Mouse (Mus musculus): ENCODE measurements at regions not wholly inside any gene's neighbourhood (a gene's known extent, or its start where the extent isn't known, plus 50 kb on each side); places are given as distances from the start of the nearest gene placed in this dataset.

DNA sequence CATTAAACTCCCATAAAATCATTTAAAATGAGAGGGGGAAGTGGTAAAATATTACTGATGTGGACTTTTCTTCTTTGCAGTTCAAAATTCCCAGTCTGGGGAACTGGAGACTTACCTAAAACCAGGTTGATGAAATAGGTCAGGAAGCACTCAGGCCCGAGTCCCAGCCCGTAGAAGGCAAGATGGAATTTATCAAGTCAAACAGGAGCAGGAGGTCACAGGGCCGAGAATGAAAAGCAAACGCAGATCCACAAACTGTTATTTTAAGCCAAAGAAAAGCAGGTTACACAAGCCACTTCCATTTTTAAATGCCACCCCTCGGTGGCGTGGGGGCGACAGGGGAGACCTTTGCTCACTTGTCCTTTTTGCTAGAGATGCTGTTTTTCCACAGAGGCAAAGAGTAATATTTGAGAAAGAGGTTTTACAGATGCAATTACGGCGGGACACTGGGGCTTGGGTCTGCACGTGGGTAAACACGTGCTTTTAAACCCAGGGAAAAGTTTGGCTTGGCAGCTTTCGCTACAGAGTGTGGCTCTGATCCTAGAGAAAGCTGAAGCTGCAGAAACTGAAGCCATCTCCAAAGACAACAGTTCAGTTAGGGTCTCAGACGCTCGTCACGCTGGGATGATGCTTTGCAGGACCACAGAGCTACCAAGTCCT lies 241.0 kb upstream of the Lyplal1 start:
- Histone ChIP-seq H3K4me3 (replicated peaks) (no peak overlapping the region), H3K4me1 (no peaks in the 10 kb centered on the region), H3K27me3 (replicated peaks) (no peaks in the 10 kb centered on the region), H3K4me2 (no peak overlapping the region), H3K9me3 (no peaks in the 10 kb centered on the region), H3K9ac (no peak overlapping the region), H3K36me3 (no peaks in the 10 kb centered on the region), H3K27ac (no peak overlapping the region)
- WGBS, result 22% methylated on average over 15 of the region's 15 CpGs
- no peak for ATAC-seq (ENCODE audit: insufficient read depth, low FRiP score, low read depth)

- H3K4me2 ChIP-seq, result no peak overlapping the region
- no peaks in the 10 kb centered on the region for H3K9me3 ChIP-seq
- H3K4me3 ChIP-seq (replicated peaks), result no peak overlapping the region
- H3K27ac ChIP-seq, result no peak overlapping the region
- no peaks in the 10 kb centered on the region for H3K36me3 ChIP-seq
- no peaks in the 10 kb centered on the region for H3K27me3 ChIP-seq (replicated peaks)
- ATAC-seq (ENCODE audit: insufficient read depth, low FRiP score, low read depth), result no peak
- WGBS, result 58% methylated on average over 6 of the region's 6 CpGs
- no peaks in the 10 kb centered on the region for H3K4me1 ChIP-seq
- no peak overlapping the region for H3K9ac ChIP-seq
Measured at GRCm38 (mm10) chr1:186354742-186355141, 237.6 kb upstream of the Lyplal1 start.

- no peak overlapping the region for H3K9ac ChIP-seq
- H3K27ac ChIP-seq, result no peak overlapping the region
- H3K9me3 ChIP-seq, result no peaks in the 10 kb centered on the region
- no peaks in the 10 kb centered on the region for H3K36me3 ChIP-seq
- no peak for ATAC-seq (ENCODE audit: insufficient read depth, low FRiP score, low read depth)
- H3K4me2 ChIP-seq, result no peak overlapping the region
- H3K27me3 ChIP-seq (replicated peaks), result no peaks in the 10 kb centered on the region
- no peak overlapping the region for H3K4me3 ChIP-seq (replicated peaks)
- no peaks in the 10 kb centered on the region for H3K4me1 ChIP-seq
Measured at GRCm38 (mm10) chr1:186354072-186354471, 237.0 kb upstream of the Lyplal1 start.

DNA sequence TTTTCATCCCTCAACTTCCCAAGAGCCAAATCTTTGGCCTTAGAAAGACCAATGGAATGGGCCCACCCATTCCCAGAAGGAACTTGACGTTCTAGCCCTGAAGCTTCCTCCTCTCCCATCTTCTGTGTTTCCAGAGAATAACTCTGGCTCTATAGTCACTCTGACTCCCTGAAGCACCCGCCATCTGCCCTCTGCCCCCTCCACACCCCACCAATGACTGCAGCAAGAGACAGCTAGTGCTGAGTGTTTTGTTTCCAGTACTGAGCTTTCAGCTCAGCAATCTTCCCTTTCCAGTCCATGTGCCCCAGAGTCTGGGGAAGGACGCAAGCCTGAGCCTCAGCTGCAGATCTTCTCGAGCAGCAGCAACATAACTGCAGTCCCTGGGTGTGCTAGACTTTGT lies 233.3 kb upstream of the Lyplal1 start:
- H3K27ac ChIP-seq, result no peak overlapping the region
- 84% methylated on average over 4 of the region's 4 CpGs for WGBS

DNA sequence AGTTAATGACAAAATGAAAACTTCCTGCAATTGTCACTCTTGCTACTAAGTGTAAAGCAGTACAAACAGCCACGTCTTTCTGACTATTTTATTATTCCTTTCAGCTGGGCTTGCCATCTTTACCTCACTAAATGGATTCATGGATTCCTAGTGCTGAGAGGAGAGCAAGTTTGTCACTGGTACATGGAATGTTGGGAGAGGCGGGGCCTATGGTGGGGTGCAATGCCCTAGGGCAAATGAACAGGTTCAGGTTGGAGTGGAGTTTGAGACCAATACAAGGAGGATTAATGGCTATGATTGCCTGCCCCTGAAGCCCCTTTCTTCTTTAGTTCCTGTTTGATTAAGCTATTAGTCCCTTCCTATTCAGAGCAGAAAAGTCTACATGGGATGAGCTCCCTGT lies 232.9 kb upstream of the Lyplal1 start:
- Histone ChIP-seq H3K9me3 (no peaks in the 10 kb centered on the region), H3K36me3 (no peaks in the 10 kb centered on the region), H3K4me3 (replicated peaks) (no peak overlapping the region), H3K4me1 (no peaks in the 10 kb centered on the region), H3K9ac (no peak overlapping the region), H3K27me3 (replicated peaks) (no peaks in the 10 kb centered on the region), H3K4me2 (no peak overlapping the region), H3K27ac (no peak overlapping the region)
- ATAC-seq (ENCODE audit: insufficient read depth, low FRiP score, low read depth), result no peak
- WGBS, result 74% methylated on average over 2 of the region's 2 CpGs

More for the DNA sequence above, 233.3 kb upstream of the Lyplal1 start:
- Histone ChIP-seq H3K9me3 (no peaks in the 10 kb centered on the region), H3K9ac (no peak overlapping the region), H3K4me2 (no peak overlapping the region), H3K27me3 (replicated peaks) (no peaks in the 10 kb centered on the region), H3K4me3 (replicated peaks) (no peak overlapping the region), H3K36me3 (no peaks in the 10 kb centered on the region), H3K4me1 (no peaks in the 10 kb centered on the region)
- no peak for ATAC-seq (ENCODE audit: insufficient read depth, low FRiP score, low read depth)

- Histone ChIP-seq H3K4me1 (no peaks in the 10 kb centered on the region), H3K9ac (no peak overlapping the region), H3K36me3 (no peaks in the 10 kb centered on the region), H3K9me3 (no peaks in the 10 kb centered on the region), H3K4me3 (replicated peaks) (no peak overlapping the region), H3K27me3 (replicated peaks) (no peaks in the 10 kb centered on the region), H3K4me2 (no peak overlapping the region), H3K27ac (no peak overlapping the region)
- WGBS, result 61% methylated on average over 14 of the region's 14 CpGs
- no peak for ATAC-seq (ENCODE audit: insufficient read depth, low FRiP score, low read depth)
Measured at GRCm38 (mm10) chr1:186347413-186348147, 230.5 kb upstream of the Lyplal1 start.

DNA sequence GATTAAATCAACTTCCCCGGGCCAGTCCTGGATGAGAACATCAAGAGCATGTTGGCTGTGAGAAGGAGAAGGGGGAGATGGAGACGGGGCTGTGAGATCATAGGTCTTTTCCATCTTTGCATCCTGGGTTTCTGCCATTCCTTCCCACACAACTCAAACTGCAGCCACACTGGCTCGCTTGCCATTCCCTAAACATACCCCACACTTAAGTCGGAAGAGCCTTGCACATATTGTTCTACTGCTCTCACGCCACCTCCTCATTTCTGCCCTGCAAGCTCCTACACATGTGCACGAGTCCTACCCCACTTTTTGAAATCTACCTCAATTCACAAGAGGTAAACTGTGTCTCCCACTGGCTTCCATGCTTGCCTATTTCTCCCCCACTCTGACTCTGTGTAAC lies 228.3 kb upstream of the Lyplal1 start:
- 90% methylated on average over 6 of the region's 6 CpGs for WGBS
- Histone ChIP-seq H3K27ac (no peak overlapping the region), H3K9me3 (no peaks in the 10 kb centered on the region), H3K4me1 (no peaks in the 10 kb centered on the region), H3K4me2 (no peak overlapping the region), H3K9ac (no peak overlapping the region), H3K4me3 (replicated peaks) (no peak overlapping the region), H3K36me3 (no peaks in the 10 kb centered on the region), H3K27me3 (replicated peaks) (no peaks in the 10 kb centered on the region)
- no peak for ATAC-seq (ENCODE audit: insufficient read depth, low FRiP score, low read depth)

- 10% methylated on average over 2 of the region's 2 CpGs for WGBS
- ATAC-seq (ENCODE audit: insufficient read depth, low FRiP score, low read depth), result no peak
- no peaks in the 10 kb centered on the region for H3K27me3 ChIP-seq (replicated peaks)
Measured at GRCm38 (mm10) chr1:186342931-186343506, 225.9 kb upstream of the Lyplal1 start.

GRCm38 (mm10) chr1:186342391-186342790 lies 225.3 kb upstream of the Lyplal1 start:
- H3K4me3 ChIP-seq (replicated peaks), result no peak overlapping the region
- no peak overlapping the region for H3K27ac ChIP-seq
- ATAC-seq (ENCODE audit: insufficient read depth, low FRiP score, low read depth), result no peak
- H3K27me3 ChIP-seq (replicated peaks), result no peaks in the 10 kb centered on the region
- 76% methylated on average over 1 of the region's 1 CpGs for WGBS
- H3K4me1 ChIP-seq, result no peaks in the 10 kb centered on the region
- H3K9ac ChIP-seq, result no peak overlapping the region
- H3K4me2 ChIP-seq, result no peak overlapping the region
- no peaks in the 10 kb centered on the region for H3K9me3 ChIP-seq
- H3K36me3 ChIP-seq, result no peaks in the 10 kb centered on the region

More at GRCm38 (mm10) chr1:186342931-186343506, 225.9 kb upstream of the Lyplal1 start:
- no peak overlapping the region for H3K9ac ChIP-seq
- no peaks in the 10 kb centered on the region for H3K4me1 ChIP-seq
- no peaks in the 10 kb centered on the region for H3K36me3 ChIP-seq
- no peaks in the 10 kb centered on the region for H3K9me3 ChIP-seq
- H3K27ac ChIP-seq, result no peak overlapping the region
- H3K4me3 ChIP-seq (replicated peaks), result no peak overlapping the region
- no peak overlapping the region for H3K4me2 ChIP-seq

DNA sequence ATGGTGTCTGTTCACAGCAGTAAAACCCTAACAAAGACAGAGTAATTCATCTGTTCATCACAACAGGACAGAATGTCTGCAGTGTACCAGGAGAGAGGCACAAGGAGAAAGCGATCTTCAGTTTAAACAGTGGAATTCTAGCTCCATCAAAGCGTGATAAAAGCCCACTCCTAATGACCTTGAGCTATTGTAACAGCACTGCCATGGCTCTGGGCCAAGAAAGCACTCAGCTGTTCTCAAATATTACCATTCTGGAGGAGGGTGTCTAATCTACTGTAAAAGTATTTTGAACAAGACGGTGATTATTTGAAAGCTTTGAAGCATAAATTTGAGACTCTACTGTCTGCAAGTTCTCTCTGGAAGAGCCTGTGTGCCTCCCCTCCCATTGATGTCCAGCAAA lies 224.8 kb upstream of the Lyplal1 start:
- Histone ChIP-seq H3K9me3 (no peaks in the 10 kb centered on the region), H3K27ac (no peak overlapping the region), H3K4me1 (no peaks in the 10 kb centered on the region), H3K27me3 (replicated peaks) (no peaks in the 10 kb centered on the region), H3K9ac (no peak overlapping the region), H3K4me3 (replicated peaks) (no peak overlapping the region), H3K36me3 (no peaks in the 10 kb centered on the region), H3K4me2 (no peak overlapping the region)
- WGBS, result 32% methylated on average over 3 of the region's 3 CpGs
- ATAC-seq (ENCODE audit: insufficient read depth, low FRiP score, low read depth), result no peak

DNA sequence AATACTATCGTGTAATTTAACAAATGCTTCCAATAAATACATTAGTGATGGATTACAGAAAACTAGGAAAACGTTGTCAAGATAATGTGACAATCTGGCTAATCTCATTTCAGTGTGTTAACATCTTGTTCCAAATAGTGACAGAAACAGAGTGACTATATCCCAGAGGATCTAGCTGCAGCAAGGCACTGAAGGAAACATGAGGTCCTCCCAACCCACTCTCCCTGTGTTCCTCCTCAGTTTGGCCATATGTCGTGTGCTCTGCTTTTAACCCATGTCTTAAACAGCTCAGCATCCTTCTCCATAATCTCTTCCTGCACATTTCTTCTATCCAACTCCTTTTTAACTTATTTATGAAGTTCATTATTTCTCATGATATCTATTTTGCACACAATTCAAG lies 223.6 kb upstream of the Lyplal1 start:
- WGBS, result 53% methylated on average over 3 of the region's 3 CpGs
- Histone ChIP-seq H3K36me3 (no peaks in the 10 kb centered on the region), H3K9me3 (no peaks in the 10 kb centered on the region), H3K4me3 (replicated peaks) (no peak overlapping the region), H3K4me2 (no peak overlapping the region), H3K27ac (no peak overlapping the region), H3K4me1 (no peaks in the 10 kb centered on the region), H3K9ac (no peak overlapping the region), H3K27me3 (replicated peaks) (no peaks in the 10 kb centered on the region)
- ATAC-seq (ENCODE audit: insufficient read depth, low FRiP score, low read depth), result no peak

DNA sequence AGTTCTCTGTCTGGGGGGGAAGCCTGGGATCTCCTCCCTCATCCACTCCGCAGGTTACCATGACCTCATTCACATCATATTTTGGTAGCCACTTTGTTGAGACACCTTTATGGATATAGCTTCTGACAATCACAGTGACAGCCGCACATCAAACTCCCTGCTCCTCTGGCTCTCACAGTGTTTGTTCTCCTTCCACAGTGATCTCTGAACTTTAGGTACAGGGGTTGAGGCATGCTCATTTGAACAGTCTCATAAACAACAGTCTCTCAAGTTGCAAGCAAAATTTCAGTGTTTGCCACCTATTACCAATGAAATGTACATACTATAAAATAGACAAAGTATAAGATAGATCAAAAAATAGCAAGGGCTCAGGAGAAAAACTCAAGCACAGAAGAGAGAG lies 200.2 kb upstream of the Lyplal1 start:
- WGBS, result 91% methylated on average over 2 of the region's 2 CpGs
- no peak overlapping the region for H3K27ac ChIP-seq

More for the DNA sequence above, 200.2 kb upstream of the Lyplal1 start:
- no peaks in the 10 kb centered on the region for H3K36me3 ChIP-seq
- no peaks in the 10 kb centered on the region for H3K4me1 ChIP-seq
- no peak overlapping the region for H3K9ac ChIP-seq
- no peaks in the 10 kb centered on the region for H3K9me3 ChIP-seq
- H3K27me3 ChIP-seq (replicated peaks), result no peaks in the 10 kb centered on the region
- H3K4me3 ChIP-seq (replicated peaks), result no peak overlapping the region
- H3K4me2 ChIP-seq, result no peak overlapping the region
- no peak for ATAC-seq (ENCODE audit: insufficient read depth, low FRiP score, low read depth)

All from stomach, embryonic 15.5 days (tissue).